Mouse (Mus musculus): ENCODE data around the gene Zzz3.

DNA sequence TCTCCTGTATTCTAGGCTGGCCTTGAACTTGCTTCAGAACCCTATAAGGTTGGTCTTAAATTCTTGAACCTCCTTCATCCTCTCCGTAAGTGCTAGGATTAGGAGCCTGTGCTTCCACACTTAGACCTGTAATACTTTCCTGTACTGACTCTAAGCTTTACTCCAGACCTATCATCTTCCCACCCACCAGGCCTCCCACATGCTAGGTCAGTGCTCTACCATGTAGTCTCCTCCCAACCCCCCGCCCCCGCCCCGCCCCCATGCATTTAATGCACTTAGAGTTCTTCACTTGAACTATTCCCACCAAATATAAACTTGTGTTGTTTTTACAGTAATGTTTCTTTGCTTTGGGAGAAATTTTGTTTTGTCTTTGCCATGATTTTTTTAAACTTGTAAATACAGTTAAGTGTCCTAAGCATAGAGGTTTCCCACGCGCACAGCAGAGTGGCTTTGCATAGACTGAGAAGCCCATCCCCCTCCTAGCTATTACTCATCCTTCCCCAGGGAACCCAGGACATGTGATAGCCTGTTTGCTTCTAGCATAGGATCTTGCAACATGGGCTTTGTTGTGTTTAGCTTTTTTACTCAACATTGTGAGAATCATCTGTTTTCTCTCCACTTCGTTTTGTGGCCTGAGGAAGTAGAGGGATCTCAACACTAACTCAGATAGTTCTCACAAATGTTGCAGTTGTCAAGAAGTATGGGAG lies 6.8 kb downstream of the Zzz3 start:
- TF ChIP-seq POLR2A (IDR thresholded peaks at IDR 0.05; ENCODE audit: low read depth, low read length), result no peak
- no peak for TF ChIP-seq CTCF (IDR thresholded peaks at IDR 0.05; ENCODE audit: borderline replicate concordance, insufficient read depth, low read length)
